Mouse (Mus musculus) central nervous system, embryonic 14 days (tissue): ENCODE data around the gene Psen2. TPM values are rescaled to one million over a fixed set of nuclear protein-coding genes. Genes with fewer than 3 reads are reported as not detected.

Source experiments
- polyA plus RNA-seq: library from polyadenylated mRNA; depleted of rRNA; stranded (reverse); fragments of >200 nt; gene quantifications from 2 replicates; pipeline ENCODE4 v1.2.3, GENCODE M21; 2012; rRNA removed

Psen2 gene
- 16.1 and 18.2 TPM in 2 replicates for polyA plus RNA-seq

GRCm38 (mm10) chr1:180263364-180263997 is at the start of gene Psen2:
Gene Psen2 (minus strand): TSS chr1:180263438.

GRCm38 (mm10) chr1:180198959-180199714 is 64.1 kb downstream of the Psen2 start, which contains the start of gene Coq8a:
Gene Coq8a (minus strand): TSS chr1:180199602.

Other genes with a start within 250 kb of the Psen2 start
- gene Coq8a, start 63.8 kb downstream of the Psen2 start, polyA plus RNA-seq, result 1.8 and 2.5 TPM in 2 replicates
- 4.5 and 7.0 TPM in 2 replicates for gene Itpkb, start 67.0 kb upstream of the Psen2 start, polyA plus RNA-seq
- gene Stum, start 220.1 kb upstream of the Psen2 start, polyA plus RNA-seq, result 5.3 and 7.4 TPM in 2 replicates